Mouse (Mus musculus) kidney, adult 2 months (tissue): Measurements from ENCODE around the gene Ptprd.

Experiments used
- CTCF ChIP-seq: fragments of 200-500 bp; conservative IDR thresholded peaks from 2 replicates; pipeline ENCODE4 v1.5.1; 2011; ENCODE audit warnings: low read depth, mild to moderate bottlenecking, control low read depth, low read length, moderate library complexity, mixed read lengths; ENCODE audit not compliant: insufficient read depth, insufficient read length
- POLR2A ChIP-seq: fragments of 200-500 bp; IDR thresholded peaks from one replicate; pipeline ENCODE4 v1.6.1; 2011; ENCODE audit warnings: low read depth, low read length, control low read depth

DNA sequence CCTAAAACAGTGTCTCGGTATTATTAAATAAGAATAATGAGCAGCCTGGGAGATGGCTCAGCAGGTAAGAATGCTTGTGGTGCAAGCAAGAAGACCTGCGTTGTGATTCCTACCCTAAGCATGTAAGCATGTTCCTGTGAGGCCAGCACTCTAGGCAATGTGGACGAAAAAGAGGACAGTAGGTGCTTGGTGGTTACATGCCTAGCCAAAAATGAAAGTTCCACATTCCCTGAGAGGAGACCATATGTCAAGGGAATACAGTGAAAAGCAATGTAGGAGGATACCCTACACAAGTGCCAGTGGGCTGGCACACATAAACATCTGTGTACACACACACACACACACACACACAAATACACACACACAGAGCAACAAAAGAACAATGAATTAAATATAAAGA, 2028.7 kb downstream of the Ptprd start:
- TF ChIP-seq CTCF (no peak), POLR2A (no peak)
